Mouse (Mus musculus): Measurements from ENCODE around the gene Brwd1. TPM values are rescaled to one million over a fixed set of nuclear protein-coding genes. Genes with fewer than 3 reads are reported as not detected.
"Not testable (repeated sequence)": the region's sequence is repeated elsewhere in the genome, so short reads cannot be mapped to it uniquely, and the experiment has no call there.

Brwd1 gene
- polyA plus RNA-seq, 1 experiment from 2014 or later: 230 TPM

GRCm38 (mm10) chr16:96066174-96066573, 16.2 kb downstream of the Brwd1 start:
- Histone ChIP-seq H3K36me3 (peaks cover 73% of the 10 kb centered on the region), H3K9me3 (replicated peaks) (no peaks in the 10 kb centered on the region), H3K4me1 (no peaks in the 10 kb centered on the region), H3K4me3 (replicated peaks) (no peak overlapping the region), H3K27ac (replicated peaks) (no peak overlapping the region), H3K9ac (replicated peaks) (no peak overlapping the region), H3K27me3 (replicated peaks) (no peaks in the 10 kb centered on the region), H3K4me2 (no peak overlapping the region)
- 94% methylated on average over 12 of the region's 12 CpGs for WGBS
- no peak for ATAC-seq (ENCODE audit: low FRiP score)

- Histone ChIP-seq H3K4me1 (no peaks in the 10 kb centered on the region), H3K27ac (replicated peaks) (no peak overlapping the region), H3K27me3 (replicated peaks) (no peaks in the 10 kb centered on the region), H3K36me3 (peaks cover 87% of the 10 kb centered on the region), H3K9me3 (replicated peaks) (no peaks in the 10 kb centered on the region), H3K9ac (replicated peaks) (no peak overlapping the region), H3K4me3 (replicated peaks) (no peak overlapping the region), H3K4me2 (no peak overlapping the region)
- ATAC-seq (ENCODE audit: low FRiP score): no peak
- WGBS: 95% methylated on average over 6 of the region's 6 CpGs
Measured at GRCm38 (mm10) chr16:96064649-96065048, 17.7 kb downstream of the Brwd1 start.

- H3K4me3 ChIP-seq (replicated peaks): no peak overlapping the region
- H3K36me3 ChIP-seq: peaks cover 89% of the 10 kb centered on the region
- H3K9me3 ChIP-seq (replicated peaks): no peaks in the 10 kb centered on the region
- no peak overlapping the region for H3K9ac ChIP-seq (replicated peaks)
- WGBS: 71% methylated on average over 5 of the region's 5 CpGs
- no peak for ATAC-seq (ENCODE audit: low FRiP score)
- H3K27me3 ChIP-seq (replicated peaks): no peaks in the 10 kb centered on the region
- H3K27ac ChIP-seq (replicated peaks): no peak overlapping the region
- H3K4me2 ChIP-seq: no peak overlapping the region
- no peaks in the 10 kb centered on the region for H3K4me1 ChIP-seq
Measured at GRCm38 (mm10) chr16:96044096-96044495, 38.2 kb downstream of the Brwd1 start.

GRCm38 (mm10) chr16:96040691-96041090, 41.6 kb downstream of the Brwd1 start:
- Histone ChIP-seq H3K9me3 (replicated peaks) (no peaks in the 10 kb centered on the region), H3K4me2 (no peak overlapping the region), H3K27me3 (replicated peaks) (no peaks in the 10 kb centered on the region), H3K27ac (replicated peaks) (no peak overlapping the region; the same call in 1 of the 2 replicates), H3K36me3 (peaks cover 95% of the 10 kb centered on the region), H3K9ac (replicated peaks) (no peak overlapping the region), H3K4me3 (replicated peaks) (no peak overlapping the region), H3K4me1 (no peaks in the 10 kb centered on the region)
- ATAC-seq (ENCODE audit: low FRiP score): no peak
- WGBS: 97% methylated on average over 4 of the region's 4 CpGs

GRCm38 (mm10) chr16:96039538-96039937, 42.8 kb downstream of the Brwd1 start:
- H3K36me3 ChIP-seq: peaks cover 97% of the 10 kb centered on the region
- no peak overlapping the region for H3K4me2 ChIP-seq
- H3K9ac ChIP-seq (replicated peaks): no peak overlapping the region
- no peaks in the 10 kb centered on the region for H3K27me3 ChIP-seq (replicated peaks)
- no peak overlapping the region for H3K27ac ChIP-seq (replicated peaks)
- no peak overlapping the region for H3K4me3 ChIP-seq (replicated peaks)
- no peak for ATAC-seq (ENCODE audit: low FRiP score)
- H3K4me1 ChIP-seq: no peaks in the 10 kb centered on the region
- H3K9me3 ChIP-seq (replicated peaks): no peaks in the 10 kb centered on the region
- 42% methylated on average over 6 of the region's 6 CpGs for WGBS

- no peak overlapping the region for H3K4me2 ChIP-seq
- no peaks in the 10 kb centered on the region for H3K4me1 ChIP-seq
- no peak overlapping the region for H3K4me3 ChIP-seq (replicated peaks)
- peaks cover 93% of the 10 kb centered on the region for H3K36me3 ChIP-seq
- WGBS: 88% methylated on average over 6 of the region's 6 CpGs
- no peak overlapping the region for H3K9ac ChIP-seq (replicated peaks)
- no peak for ATAC-seq (ENCODE audit: low FRiP score)
- no peaks in the 10 kb centered on the region for H3K9me3 ChIP-seq (replicated peaks)
- H3K27me3 ChIP-seq (replicated peaks): no peaks in the 10 kb centered on the region
- no peak overlapping the region for H3K27ac ChIP-seq (replicated peaks)
Measured at GRCm38 (mm10) chr16:96034473-96034872, 47.9 kb downstream of the Brwd1 start.

GRCm38 (mm10) chr16:96032368-96033043, 49.8 kb downstream of the Brwd1 start:
- ATAC-seq (ENCODE audit: low FRiP score): no peak
- Histone ChIP-seq H3K4me3 (replicated peaks) (no peak overlapping the region), H3K9me3 (replicated peaks) (no peaks in the 10 kb centered on the region), H3K9ac (replicated peaks) (no peak overlapping the region), H3K27me3 (replicated peaks) (no peaks in the 10 kb centered on the region), H3K4me2 (no peak overlapping the region), H3K27ac (replicated peaks) (no peak overlapping the region), H3K36me3 (peaks cover 95% of the 10 kb centered on the region), H3K4me1 (no peaks in the 10 kb centered on the region)
- 90% methylated on average over 13 of the region's 13 CpGs for WGBS

GRCm38 (mm10) chr16:96030476-96031102, 51.7 kb downstream of the Brwd1 start:
- H3K9me3 ChIP-seq (replicated peaks): no peaks in the 10 kb centered on the region
- no peak for ATAC-seq (ENCODE audit: low FRiP score)
- no peak overlapping the region for H3K4me2 ChIP-seq
- 91% methylated on average over 2 of the region's 2 CpGs for WGBS
- H3K4me3 ChIP-seq (replicated peaks): no peak overlapping the region
- H3K9ac ChIP-seq (replicated peaks): no peak overlapping the region
- no peaks in the 10 kb centered on the region for H3K4me1 ChIP-seq
- H3K27ac ChIP-seq (replicated peaks): no peak overlapping the region
- H3K27me3 ChIP-seq (replicated peaks): no peaks in the 10 kb centered on the region
- H3K36me3 ChIP-seq: peaks cover 93% of the 10 kb centered on the region

- ATAC-seq (ENCODE audit: low FRiP score): no peak
- Histone ChIP-seq H3K9ac (replicated peaks) (no peak overlapping the region), H3K4me3 (replicated peaks) (no peak overlapping the region), H3K9me3 (replicated peaks) (no peaks in the 10 kb centered on the region), H3K27me3 (replicated peaks) (no peaks in the 10 kb centered on the region), H3K4me2 (no peak overlapping the region), H3K27ac (replicated peaks) (no peak overlapping the region), H3K36me3 (peaks cover 82% of the 10 kb centered on the region), H3K4me1 (no peaks in the 10 kb centered on the region)
- 96% methylated on average over 5 of the region's 5 CpGs for WGBS
Measured at GRCm38 (mm10) chr16:96026256-96026655, 56.1 kb downstream of the Brwd1 start.

- Histone ChIP-seq H3K4me1 (no peaks in the 10 kb centered on the region), H3K4me2 (no peak overlapping the region), H3K9me3 (replicated peaks) (no peaks in the 10 kb centered on the region), H3K36me3 (peaks cover 82% of the 10 kb centered on the region), H3K27ac (replicated peaks) (no peak overlapping the region), H3K9ac (replicated peaks) (no peak overlapping the region), H3K27me3 (replicated peaks) (no peaks in the 10 kb centered on the region), H3K4me3 (replicated peaks) (no peak overlapping the region)
- WGBS: 82% methylated on average over 3 of the region's 3 CpGs
- no peak for ATAC-seq (ENCODE audit: low FRiP score)
Measured at GRCm38 (mm10) chr16:96025244-96025643, 57.1 kb downstream of the Brwd1 start.

- Histone ChIP-seq H3K4me1 (no peaks in the 10 kb centered on the region), H3K27me3 (replicated peaks) (no peaks in the 10 kb centered on the region), H3K36me3 (peaks cover 77% of the 10 kb centered on the region), H3K27ac (replicated peaks) (no peak overlapping the region), H3K4me3 (replicated peaks) (no peak overlapping the region), H3K9ac (replicated peaks) (no peak overlapping the region), H3K9me3 (replicated peaks) (no peaks in the 10 kb centered on the region), H3K4me2 (no peak overlapping the region)
- WGBS: 89% methylated on average over 10 of the region's 10 CpGs
- no peak for ATAC-seq (ENCODE audit: low FRiP score)
Measured at GRCm38 (mm10) chr16:96021045-96021444, 61.3 kb downstream of the Brwd1 start.

- H3K4me2 ChIP-seq; H3K4me3 ChIP-seq (replicated peaks); H3K27ac ChIP-seq (replicated peaks); H3K9me3 ChIP-seq (replicated peaks); H3K27me3 ChIP-seq (replicated peaks); H3K4me1 ChIP-seq; H3K9ac ChIP-seq (replicated peaks); ATAC-seq (ENCODE audit: low FRiP score): not testable (repeated sequence)
- H3K36me3 ChIP-seq: peaks cover 17% of the 10 kb centered on the region
- WGBS: no CpG with 5 or more reads among the region's 10 CpGs
Measured at GRCm38 (mm10) chr16:96009124-96009523, 73.2 kb downstream of the Brwd1 start.

Data from neural tube, embryonic 15.5 days (tissue).